Mouse (Mus musculus) ovary, adult 2 months (tissue): ENCODE results near the gene Olfr553. TPM values are rescaled to one million over a fixed set of nuclear protein-coding genes. Genes with fewer than 3 reads are reported as not detected.

ENCODE experiments used
- polyA plus RNA-seq: library from polyadenylated mRNA; depleted of rRNA; stranded (reverse); fragments of >200 nt; gene quantifications from 2 replicates; pipeline ENCODE4 v1.2.3, GENCODE M21; 2012; rRNA removed

Gene Olfr553
- not detected in 2 replicates for polyA plus RNA-seq

DNA sequence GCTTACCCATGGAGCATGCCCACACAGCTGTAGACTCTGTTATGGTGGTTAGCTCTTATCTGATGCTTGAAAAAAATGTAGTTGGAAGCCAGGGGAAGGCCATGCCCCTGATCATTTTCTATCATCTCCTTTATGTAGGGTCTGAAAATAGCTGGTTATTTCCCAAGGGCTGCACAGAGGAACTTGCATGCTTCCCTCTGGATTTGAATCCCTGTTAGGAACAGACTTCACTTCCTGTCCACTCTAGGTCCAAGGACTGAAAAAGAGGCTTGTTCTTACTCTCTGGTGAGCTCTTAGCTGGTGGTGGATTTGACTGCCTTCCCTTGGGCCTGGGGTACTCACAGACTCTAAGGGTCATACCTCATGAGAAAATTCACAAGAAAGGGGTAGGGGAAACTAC lies at the start of gene Olfr553:
Gene Olfr553 (minus strand): TSS at position 101 of the 400 bp plus-strand sequence.

GRCm38 (mm10) chr7:102664599-102664998 lies 46.6 kb upstream of the Olfr553 start, which contains the start of gene Olfr556:
TSS of gene Olfr556 (plus strand) at chr7:102664899.

DNA sequence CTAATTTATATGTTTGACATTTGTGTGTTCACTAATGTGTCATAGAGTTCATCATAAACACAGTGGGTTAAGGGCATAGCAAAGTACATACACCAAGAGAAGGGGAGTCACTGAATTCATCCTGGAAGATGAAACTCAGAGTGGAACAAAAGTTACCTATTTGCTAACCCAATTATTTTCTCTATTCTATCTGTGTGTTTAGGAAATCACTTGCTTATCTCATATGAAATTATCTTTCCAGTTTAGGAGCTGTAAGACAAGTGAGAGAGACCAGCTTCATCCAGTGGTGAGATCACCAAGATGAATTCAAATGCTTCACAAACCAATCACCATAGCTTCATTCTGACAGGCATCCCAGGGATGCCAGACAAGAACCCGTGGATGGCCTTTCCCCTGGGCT lies 40.5 kb upstream of the Olfr553 start, which contains the start of gene Olfr555:
Gene Olfr555 (plus strand): TSS at position 301 of the 400 bp plus-strand sequence.

DNA sequence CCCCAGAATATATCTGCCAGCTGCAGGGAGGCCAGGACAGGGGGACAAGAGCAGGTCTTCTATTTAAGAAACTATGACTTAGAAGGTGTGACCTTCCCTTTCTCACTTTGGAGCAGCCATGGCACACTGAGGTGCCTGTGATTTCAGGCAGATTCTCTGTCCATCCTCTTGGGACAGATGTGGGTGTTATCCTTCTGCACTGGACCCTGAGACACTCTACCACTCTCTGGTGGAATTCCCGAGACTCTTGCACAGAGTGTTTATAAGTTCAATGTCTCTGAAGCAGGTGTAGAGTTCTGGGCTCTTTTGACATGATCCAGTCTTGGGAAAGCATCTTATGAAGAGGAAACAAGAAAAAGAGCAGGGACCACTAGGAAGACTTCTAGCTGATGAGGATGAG lies 20.1 kb upstream of the Olfr553 start, which contains the start of gene Olfr554:
Gene Olfr554 (plus strand): TSS at position 301 of the 400 bp plus-strand sequence.

GRCm38 (mm10) chr7:102597378-102598031 lies 20.5 kb downstream of the Olfr553 start, which contains the start of gene Olfr552:
TSS of gene Olfr552 (plus strand) at chr7:102597770.

GRCm38 (mm10) chr7:102591786-102592185 lies 26.2 kb downstream of the Olfr553 start, which contains the start of gene Olfr551:
TSS of gene Olfr551 (minus strand) at chr7:102591886.

GRCm38 (mm10) chr7:102571142-102571541 lies 46.9 kb downstream of the Olfr553 start, which contains the start of gene Olfr550:
TSS of gene Olfr550 (plus strand) at chr7:102571442.

DNA sequence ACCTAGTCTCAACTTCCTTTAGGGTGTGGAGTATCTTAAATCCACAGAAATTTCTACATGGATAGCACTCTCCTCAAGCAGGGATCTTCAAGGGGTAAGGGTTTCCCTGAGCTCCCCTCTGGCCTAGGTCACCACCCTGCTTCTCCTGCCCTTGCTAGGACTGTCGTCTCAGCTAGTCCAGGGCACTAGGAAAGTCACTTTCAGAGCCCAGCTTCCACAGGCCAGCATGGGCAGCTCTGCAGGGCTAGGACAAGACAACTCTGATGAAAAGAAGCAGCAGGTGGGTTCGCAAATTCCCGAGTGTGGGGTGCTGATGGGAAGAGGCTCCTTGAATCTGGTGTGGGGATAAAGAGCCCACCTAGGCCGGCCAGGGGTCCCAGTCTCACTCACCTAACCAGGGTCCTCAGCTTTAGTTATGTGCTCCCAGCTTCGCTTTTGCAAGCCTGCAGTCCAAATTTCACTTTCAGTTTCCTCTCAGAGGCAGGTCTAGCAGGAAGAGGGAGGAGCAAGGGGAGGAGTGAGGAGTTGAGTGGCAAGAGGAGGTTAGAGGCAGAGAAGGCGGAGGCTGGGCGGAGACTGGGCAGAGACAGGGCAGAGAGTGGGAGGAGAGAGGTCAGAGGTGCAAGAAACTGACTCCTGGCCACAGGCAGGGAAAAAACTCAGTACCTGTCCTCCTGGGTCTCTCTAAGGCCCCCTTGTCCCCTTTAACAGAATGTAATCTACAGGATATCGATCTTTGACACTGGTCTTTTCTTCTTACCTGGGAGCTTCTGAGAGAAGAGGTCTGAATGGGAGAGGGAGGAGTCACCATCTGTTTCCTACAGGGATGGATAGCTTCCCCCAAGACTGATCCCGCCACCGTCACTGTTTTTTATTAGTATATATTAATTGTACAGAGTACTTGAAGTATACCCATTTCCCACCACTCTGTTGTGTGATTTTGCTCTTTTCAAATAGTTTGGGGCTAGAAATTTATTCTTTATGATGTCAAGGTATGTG lies 52.7 kb downstream of the Olfr553 start, which contains the start of gene Trim21:
Gene Trim21 (minus strand): TSS at position 488 of the 999 bp plus-strand sequence.

Other genes with a start within 250 kb of the Olfr553 start
- gene Rrm1, start 176.5 kb downstream of the Olfr553 start, polyA plus RNA-seq: 9.4 and 13.6 TPM in 2 replicates
- not detected in 2 replicates for gene Olfr543, start 136.5 kb downstream of the Olfr553 start, polyA plus RNA-seq
- gene Olfr544, start 129.9 kb downstream of the Olfr553 start, polyA plus RNA-seq: not detected in 2 replicates
- not detected in 2 replicates for gene Olfr545, start 118.6 kb downstream of the Olfr553 start, polyA plus RNA-seq
- not detected in 2 replicates for gene Olfr547, start 83.5 kb downstream of the Olfr553 start, polyA plus RNA-seq
- gene Olfr548-ps1, start 77.3 kb downstream of the Olfr553 start, polyA plus RNA-seq: not detected in 2 replicates
- gene Olfr549, start 68.3 kb downstream of the Olfr553 start, polyA plus RNA-seq: not detected in 2 replicates
- 3.1 and 3.4 TPM in 2 replicates for gene Trim21, start 52.7 kb downstream of the Olfr553 start, polyA plus RNA-seq
- 0.18 and 0.25 TPM in 2 replicates for gene Olfr550, start 46.8 kb downstream of the Olfr553 start, polyA plus RNA-seq
- not detected in 2 replicates for gene Olfr551, start 26.3 kb downstream of the Olfr553 start, polyA plus RNA-seq
- not detected in 2 replicates for gene Olfr552, start 20.4 kb downstream of the Olfr553 start, polyA plus RNA-seq
- not detected in 2 replicates for gene Olfr554, start 20.2 kb upstream of the Olfr553 start, polyA plus RNA-seq
- gene Olfr555, start 40.6 kb upstream of the Olfr553 start, polyA plus RNA-seq: not detected in 2 replicates
- gene Olfr556, start 46.7 kb upstream of the Olfr553 start, polyA plus RNA-seq: not detected in 2 replicates
- gene Trim68, start 69.1 kb upstream of the Olfr553 start, polyA plus RNA-seq: 14.6 and 19.4 TPM in 2 replicates
- not detected in 2 replicates for gene Olfr557, start 77.7 kb upstream of the Olfr553 start, polyA plus RNA-seq
- 3.2 and 3.3 TPM in 2 replicates for gene Olfr558, start 84.0 kb upstream of the Olfr553 start, polyA plus RNA-seq
- not detected in 2 replicates for gene Olfr33, start 100.9 kb upstream of the Olfr553 start, polyA plus RNA-seq
- not detected in 2 replicates for gene Olfr559, start 109.3 kb upstream of the Olfr553 start, polyA plus RNA-seq
- gene Olfr560, start 141.1 kb upstream of the Olfr553 start, polyA plus RNA-seq: not detected in 2 replicates
- gene Olfr78, start 141.3 kb upstream of the Olfr553 start, polyA plus RNA-seq: 2.1 and 3.6 TPM in 2 replicates
- not detected in 2 replicates for gene Olfr561, start 153.0 kb upstream of the Olfr553 start, polyA plus RNA-seq
- gene Olfr564, start 185.3 kb upstream of the Olfr553 start, polyA plus RNA-seq: not detected in 2 replicates
- gene Olfr566, start 240.5 kb upstream of the Olfr553 start, polyA plus RNA-seq: not detected in 2 replicates